Mouse (Mus musculus) thymus, adult 2 months (tissue): ENCODE measurements around the gene Mical2. TPM values are rescaled to one million over a fixed set of nuclear protein-coding genes. Genes with fewer than 3 reads are reported as not detected.

ENCODE experiments used
- DNase-seq: peaks from one replicate; pipeline ENCODE4 v3.0.0; 2021
- H3K27ac ChIP-seq: fragments of 200-500 bp; 2 replicates; pipeline ENCODE4 v1.5.1; 2012; ENCODE audit warnings: low read length, control low read depth; ENCODE audit not compliant: control insufficient read depth, insufficient read depth
- H3K27me3 ChIP-seq: fragments of 200-500 bp; 2 replicates; pipeline ENCODE4 v1.6.1; 2012; ENCODE audit warnings: mild to moderate bottlenecking, low read length, moderate library complexity, mixed read lengths; ENCODE audit not compliant: control insufficient read depth, insufficient read depth
- H3K36me3 ChIP-seq: fragments of 200-500 bp; 2 replicates; pipeline ENCODE4 v1.6.1; 2012; ENCODE audit warnings: mild to moderate bottlenecking, low read length, moderate library complexity; ENCODE audit not compliant: control insufficient read depth, insufficient read depth
- H3K4me1 ChIP-seq: fragments of 200-500 bp; replicated peaks from 2 replicates; pipeline ENCODE4 v1.6.1; 2012; ENCODE audit warnings: low read length; ENCODE audit not compliant: control insufficient read depth, insufficient read depth
- H3K4me3 ChIP-seq: fragments of 200-500 bp; 2 replicates; pipeline ENCODE4 v1.5.1; 2012; ENCODE audit warnings: mild to moderate bottlenecking, low read length, control low read depth, moderate library complexity; ENCODE audit not compliant: control insufficient read depth, insufficient read depth
- CTCF ChIP-seq: fragments of 200-500 bp; IDR thresholded peaks from 2 replicates; pipeline ENCODE4 v1.5.1; 2012; ENCODE audit warnings: mild to moderate bottlenecking, control low read depth, low read length, moderate library complexity, borderline replicate concordance; ENCODE audit not compliant: control insufficient read depth, poor library complexity, insufficient read depth; ENCODE audit errors: extremely low read depth
- POLR2A ChIP-seq: fragments of 200-500 bp; IDR thresholded peaks from 2 replicates; pipeline ENCODE4 v1.6.1; 2012; ENCODE audit warnings: mild to moderate bottlenecking, low read length, control low read depth, moderate library complexity; ENCODE audit not compliant: control insufficient read depth, poor library complexity, insufficient read depth; ENCODE audit errors: extremely low read depth
- WGBS: fragments of 180-500 bp; shearing (Covaris S2); methylation state at CpG from one replicate; pipeline ENCODE4 v1.1.7; 2018; 5-methylcytosine and 5-hydroxymethylcytosine counted together
- polyA plus RNA-seq: library from polyadenylated mRNA; depleted of rRNA; stranded (reverse); fragments of >200 nt; gene quantifications from 2 replicates; pipeline ENCODE4 v1.2.3, GENCODE M21; 2012

The Mical2 gene
- polyA plus RNA-seq, 1 experiment: 3.5 TPM

DNA sequence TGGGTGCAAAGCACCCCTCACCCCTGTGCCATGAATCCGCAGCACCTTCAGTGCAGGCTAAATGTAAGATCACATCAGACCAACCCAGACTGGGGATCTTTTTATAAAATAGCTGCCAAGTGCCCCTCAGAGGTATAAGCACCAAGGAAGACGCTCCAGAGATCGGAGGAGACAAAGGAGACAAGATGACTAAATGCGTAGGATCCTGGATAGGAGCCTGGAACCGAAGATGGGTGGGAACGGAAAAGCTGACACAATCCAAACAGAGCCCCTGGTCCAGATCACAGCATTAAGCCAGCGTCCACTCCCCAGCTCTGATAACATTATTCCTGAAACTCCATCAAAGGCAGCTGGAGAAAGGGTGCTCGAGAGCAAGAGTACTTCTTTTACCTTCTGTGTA, 105.3 kb downstream of the Mical2 start:
- Histone ChIP-seq H3K4me3 (no peak overlapping the region), H3K27me3 (no peaks in the 10 kb centered on the region), H3K4me1 (no peaks in the 10 kb centered on the region), H3K27ac (no peak overlapping the region), H3K36me3 (no peaks in the 10 kb centered on the region)
- no peak for TF ChIP-seq CTCF
- DNase-seq: no peak
- 95% methylated on average over 8 of the region's 8 CpGs for WGBS

DNA sequence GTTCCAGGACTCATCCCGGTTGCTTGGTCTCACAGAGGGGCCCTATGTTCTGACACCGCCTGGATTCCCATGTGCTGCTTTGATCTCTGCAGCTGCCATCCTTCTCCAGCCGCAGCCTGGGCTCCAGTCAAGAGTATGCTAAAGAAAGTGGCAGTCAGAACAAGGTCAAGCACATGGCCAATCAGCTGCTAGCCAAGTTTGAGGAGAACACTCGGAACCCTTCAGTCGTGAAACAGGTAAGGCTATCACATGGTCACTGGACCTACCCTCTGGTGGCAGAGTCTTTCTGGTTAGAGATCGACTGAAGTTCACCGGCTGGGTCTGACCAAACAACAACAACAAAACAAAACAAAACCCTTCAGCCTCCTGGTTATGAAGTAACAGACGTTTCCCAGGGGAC, 106.1 kb downstream of the Mical2 start:
- H3K27me3 ChIP-seq: no peaks in the 10 kb centered on the region
- TF ChIP-seq CTCF (no peak), POLR2A (no peak)
- no peak overlapping the region for H3K4me3 ChIP-seq
- WGBS: 93% methylated on average over 8 of the region's 8 CpGs
- no peaks in the 10 kb centered on the region for H3K36me3 ChIP-seq
- no peaks in the 10 kb centered on the region for H3K4me1 ChIP-seq
- DNase-seq: no peak
- no peak overlapping the region for H3K27ac ChIP-seq

- H3K4me3 ChIP-seq: no peak overlapping the region
- TF ChIP-seq POLR2A: no peak
- no peaks in the 10 kb centered on the region for H3K27me3 ChIP-seq
- no peaks in the 10 kb centered on the region for H3K4me1 ChIP-seq
- 88% methylated on average over 5 of the region's 5 CpGs for WGBS
- no peaks in the 10 kb centered on the region for H3K36me3 ChIP-seq
- DNase-seq: no peak
- no peak overlapping the region for H3K27ac ChIP-seq
Observed at GRCm38 (mm10) chr7:112332426-112332825, 106.8 kb downstream of the Mical2 start.

DNA sequence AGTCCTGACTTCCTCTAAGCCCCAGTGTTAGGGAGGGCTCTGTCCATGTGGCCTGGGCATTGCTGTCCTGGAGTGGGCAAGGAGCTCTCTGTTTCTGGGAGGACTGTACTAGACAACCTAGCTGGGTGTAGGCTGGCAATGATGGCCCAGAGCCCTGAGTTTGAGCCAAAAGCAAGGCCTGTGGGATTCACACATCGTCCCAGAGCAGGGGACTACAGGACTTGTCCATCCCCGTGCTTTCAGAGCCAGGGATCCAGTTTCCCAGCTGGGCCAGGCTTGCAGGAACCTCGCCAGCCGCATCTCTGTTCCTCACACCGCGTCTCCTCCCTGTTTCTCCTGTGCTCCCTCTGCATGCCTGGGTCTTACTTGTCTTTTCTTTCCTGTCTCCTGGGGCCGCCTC, 107.7 kb downstream of the Mical2 start:
- Histone ChIP-seq H3K27me3 (no peaks in the 10 kb centered on the region), H3K27ac (no peak overlapping the region), H3K36me3 (no peaks in the 10 kb centered on the region), H3K4me3 (no peak overlapping the region), H3K4me1 (no peaks in the 10 kb centered on the region)
- 94% methylated on average over 7 of the region's 7 CpGs for WGBS
- DNase-seq: no peak
- no peak for TF ChIP-seq CTCF
- no peak for TF ChIP-seq POLR2A

GRCm38 (mm10) chr7:112336213-112336631, 110.6 kb downstream of the Mical2 start:
- Histone ChIP-seq H3K36me3 (no peaks in the 10 kb centered on the region), H3K27me3 (no peaks in the 10 kb centered on the region), H3K27ac (no peak overlapping the region), H3K4me3 (no peak overlapping the region), H3K4me1 (no peaks in the 10 kb centered on the region)
- DNase-seq: no peak
- WGBS: 90% methylated on average over 6 of the region's 6 CpGs
- TF ChIP-seq CTCF (no peak), POLR2A (no peak)

DNA sequence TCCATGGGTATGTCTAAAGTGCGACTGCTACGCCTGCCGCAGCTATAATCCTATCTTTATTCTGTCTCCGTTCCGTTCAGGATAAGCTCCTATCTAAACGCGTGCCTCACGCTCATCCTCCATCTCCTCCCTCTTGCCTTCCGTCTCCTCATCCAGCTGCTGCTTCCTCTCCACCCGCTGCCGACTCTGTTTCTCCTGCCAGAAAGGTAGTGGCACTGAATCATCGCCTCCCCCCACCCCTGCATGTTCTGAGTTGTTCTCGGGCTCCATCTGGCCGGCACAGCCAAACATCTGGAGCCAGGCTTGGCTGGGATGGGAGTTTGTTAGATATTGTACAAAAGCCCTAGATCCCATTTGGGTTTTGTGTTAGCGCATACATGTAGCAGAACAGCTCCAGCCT, 111.1 kb downstream of the Mical2 start:
- Histone ChIP-seq H3K4me3 (no peak overlapping the region), H3K36me3 (no peaks in the 10 kb centered on the region), H3K4me1 (no peaks in the 10 kb centered on the region), H3K27me3 (no peaks in the 10 kb centered on the region), H3K27ac (no peak overlapping the region)
- no peak for DNase-seq
- 91% methylated on average over 15 of the region's 15 CpGs for WGBS
- TF ChIP-seq POLR2A: no peak
- TF ChIP-seq CTCF: no peak

GRCm38 (mm10) chr7:112337736-112338135, 112.1 kb downstream of the Mical2 start:
- no peaks in the 10 kb centered on the region for H3K27me3 ChIP-seq
- no peaks in the 10 kb centered on the region for H3K36me3 ChIP-seq
- H3K27ac ChIP-seq: no peak overlapping the region
- H3K4me3 ChIP-seq: no peak overlapping the region
- 93% methylated on average over 5 of the region's 5 CpGs for WGBS
- TF ChIP-seq POLR2A: no peak
- no peak for TF ChIP-seq CTCF
- no peak for DNase-seq
- H3K4me1 ChIP-seq: no peaks in the 10 kb centered on the region
